Mouse (Mus musculus): Measurements from ENCODE around the gene Mab21l2. TPM values are rescaled to one million over a fixed set of nuclear protein-coding genes. Genes with fewer than 3 reads are reported as not detected.

Mab21l2 gene
- polyA plus RNA-seq, 1 experiment from 2014 or later: 228 TPM

DNA sequence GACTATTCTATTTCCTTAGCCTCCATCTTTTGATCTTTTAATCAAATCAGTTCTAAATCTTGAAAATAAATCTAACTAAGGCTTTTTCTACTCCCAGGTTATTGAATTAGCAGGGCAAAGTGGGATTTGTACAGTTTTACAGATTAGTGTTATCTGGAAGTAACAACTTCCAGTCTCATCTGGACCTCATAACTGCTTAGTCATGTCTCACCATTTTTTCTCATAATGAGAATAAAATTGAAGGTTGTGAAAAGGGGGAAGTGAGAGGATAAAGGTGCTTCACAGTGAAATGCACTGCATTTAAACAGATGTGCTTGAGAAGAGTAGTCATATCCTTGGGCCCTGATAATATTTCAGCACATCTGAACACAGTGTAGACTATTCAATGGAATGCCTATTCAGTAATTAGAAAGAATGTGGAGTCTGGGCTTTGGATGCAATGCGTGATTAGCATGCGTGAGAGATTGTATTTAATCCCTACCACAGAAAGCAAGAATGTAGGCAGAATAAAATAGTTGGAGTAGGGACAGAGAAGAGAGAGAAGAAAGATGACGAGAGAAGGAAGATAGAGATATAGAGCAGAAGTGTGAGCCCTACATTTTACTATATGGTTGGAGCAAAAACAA lies 25.4 kb downstream of the Mab21l2 start:
- H3K4me1 ChIP-seq (ENCODE audit: control insufficient read depth, insufficient read depth, low read length): no peaks in the 10 kb centered on the region
- no peak overlapping the region for H3K27ac ChIP-seq (replicated peaks; ENCODE audit: low read depth, low read length)
- DNase-seq (ENCODE audit: low spot score) (no peak), ATAC-seq (ENCODE audit: insufficient number of reproducible peaks, low FRiP score, low TSS enrichment, low read depth) (no peak)
- no peak overlapping the region for H3K4me3 ChIP-seq (ENCODE audit: low read depth, low read length)
- no peaks in the 10 kb centered on the region for H3K27me3 ChIP-seq (ENCODE audit: control insufficient read depth, insufficient read depth, low read length)
- H3K36me3 ChIP-seq (ENCODE audit: control insufficient read depth, insufficient read depth, low read length): no peaks in the 10 kb centered on the region
- H3K9me3 ChIP-seq (ENCODE audit: control insufficient read depth, low read length): no peaks in the 10 kb centered on the region
- H3K4me2 ChIP-seq (ENCODE audit: low read depth, severe bottlenecking): no peak overlapping the region
- H3K9ac ChIP-seq (ENCODE audit: low read length): no peak overlapping the region
- WGBS: 89% methylated on average over 3 of the region's 3 CpGs

DNA sequence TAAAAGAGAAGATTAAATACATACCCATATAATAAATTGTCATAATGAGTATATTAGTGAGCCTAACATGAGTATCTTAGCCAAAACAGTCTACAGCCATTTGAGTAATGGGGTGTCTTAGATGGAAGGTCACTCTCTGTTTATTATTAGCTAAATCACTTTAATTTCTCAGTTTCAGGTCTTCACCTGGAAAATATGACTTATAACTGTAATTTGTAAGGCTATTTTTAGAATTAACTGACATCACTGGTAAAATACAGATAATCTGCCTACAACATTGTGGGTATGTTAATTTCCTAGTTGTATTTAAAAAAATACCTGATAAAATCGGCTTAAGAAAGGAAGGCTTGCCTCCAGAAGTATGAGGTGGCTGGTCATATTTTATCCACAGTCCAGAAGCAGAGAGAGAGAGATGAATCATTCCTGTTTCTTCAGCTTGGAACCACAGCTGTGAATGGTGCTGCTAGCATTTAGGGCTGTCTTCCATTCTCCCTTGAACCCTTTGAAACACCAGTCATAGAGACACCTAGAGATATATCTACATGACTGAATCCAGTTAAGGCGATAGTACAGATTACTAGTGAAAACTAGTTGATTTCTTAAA lies 29.8 kb downstream of the Mab21l2 start:
- Histone ChIP-seq H3K9ac (ENCODE audit: low read length) (no peak overlapping the region), H3K4me3 (ENCODE audit: low read depth, low read length) (no peak overlapping the region), H3K36me3 (ENCODE audit: control insufficient read depth, insufficient read depth, low read length) (no peaks in the 10 kb centered on the region), H3K27ac (replicated peaks; ENCODE audit: low read depth, low read length) (no peak overlapping the region), H3K9me3 (ENCODE audit: control insufficient read depth, low read length) (no peaks in the 10 kb centered on the region), H3K4me1 (ENCODE audit: control insufficient read depth, insufficient read depth, low read length) (no peaks in the 10 kb centered on the region), H3K4me2 (ENCODE audit: low read depth, severe bottlenecking) (no peak overlapping the region), H3K27me3 (ENCODE audit: control insufficient read depth, insufficient read depth, low read length) (no peaks in the 10 kb centered on the region)
- 89% methylated on average over 2 of the region's 2 CpGs for WGBS
- ATAC-seq (ENCODE audit: insufficient number of reproducible peaks, low FRiP score, low TSS enrichment, low read depth) (no peak), DNase-seq (ENCODE audit: low spot score) (no peak)

GRCm38 (mm10) chr3:86500586-86500985 lies 47.8 kb downstream of the Mab21l2 start:
- H3K4me2 ChIP-seq (ENCODE audit: low read depth, severe bottlenecking): no peak overlapping the region
- H3K27ac ChIP-seq (replicated peaks; ENCODE audit: low read depth, low read length): no peak overlapping the region
- no peaks in the 10 kb centered on the region for H3K36me3 ChIP-seq (ENCODE audit: control insufficient read depth, insufficient read depth, low read length)
- no peaks in the 10 kb centered on the region for H3K9me3 ChIP-seq (ENCODE audit: control insufficient read depth, low read length)
- H3K4me3 ChIP-seq (ENCODE audit: low read depth, low read length): no peak overlapping the region
- no peak overlapping the region for H3K9ac ChIP-seq (ENCODE audit: low read length)
- no peak for DNase-seq (ENCODE audit: low spot score)
- no peaks in the 10 kb centered on the region for H3K27me3 ChIP-seq (ENCODE audit: control insufficient read depth, insufficient read depth, low read length)
- H3K4me1 ChIP-seq (ENCODE audit: control insufficient read depth, insufficient read depth, low read length): no peaks in the 10 kb centered on the region
- no peak for ATAC-seq (ENCODE audit: insufficient number of reproducible peaks, low FRiP score, low TSS enrichment, low read depth)

Data from limb, embryonic 11.5 days (tissue).